Mouse (Mus musculus): ENCODE results near the gene Tcf12. TPM values are rescaled to one million over a fixed set of nuclear protein-coding genes. Genes with fewer than 3 reads are reported as not detected.

The Tcf12 gene
- polyA plus RNA-seq, 1 experiment from 2014 or later, result 9.9 TPM

DNA sequence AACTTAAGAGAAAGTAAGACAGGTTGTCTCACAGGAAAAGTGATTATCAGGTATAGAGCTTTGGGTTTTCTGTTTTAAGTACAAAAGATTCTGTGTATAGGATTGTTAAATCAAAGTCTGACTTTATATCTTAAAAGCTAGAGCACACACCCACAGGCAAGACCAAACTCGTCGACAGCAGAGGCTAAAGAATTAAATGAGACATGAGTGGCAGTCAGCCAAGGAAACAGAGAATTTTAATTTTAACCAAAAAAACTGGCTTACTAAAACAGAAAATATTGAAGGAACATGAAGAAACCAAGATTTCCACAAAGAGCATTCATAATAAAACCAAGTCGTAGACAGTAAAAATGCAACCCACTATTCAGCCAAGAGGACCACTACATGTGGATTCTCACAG, 90.2 kb downstream of the Tcf12 start:
- H3K4me1 ChIP-seq (replicated peaks), result peaks cover 5% of the 10 kb centered on the region
- no peak overlapping the region for H3K4me2 ChIP-seq
- no peak overlapping the region for H3K4me3 ChIP-seq (replicated peaks)
- H3K9ac ChIP-seq, result no peak overlapping the region
- no peaks in the 10 kb centered on the region for H3K36me3 ChIP-seq
- 62% methylated on average over 3 of the region's 3 CpGs for WGBS (ENCODE audit: insufficient replicate concordance)
- H3K9me3 ChIP-seq (replicated peaks), result no peaks in the 10 kb centered on the region
- no peak for DNase-seq
- no peak for ATAC-seq (ENCODE audit: low read depth)
- no peak overlapping the region for H3K27ac ChIP-seq
- H3K27me3 ChIP-seq, result no peaks in the 10 kb centered on the region

DNA sequence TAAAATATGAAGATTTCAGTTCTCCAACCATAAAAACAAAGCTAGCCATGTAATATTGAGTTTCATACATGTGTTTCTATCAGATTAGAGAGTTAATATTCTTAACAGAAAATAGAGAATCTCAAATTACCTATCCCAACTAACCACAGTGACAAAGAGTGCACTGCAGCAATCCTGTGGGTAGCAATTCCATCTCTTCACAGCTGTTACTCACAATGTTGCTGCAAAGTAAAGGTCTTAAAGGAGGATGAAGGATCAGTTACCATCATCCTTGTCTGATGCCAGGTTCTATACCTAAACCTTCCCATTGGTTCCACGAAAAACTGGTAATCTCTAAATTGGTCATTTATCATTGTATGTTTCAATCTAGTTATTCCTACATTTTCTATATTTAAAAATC, 95.7 kb downstream of the Tcf12 start:
- no peak for ATAC-seq (ENCODE audit: low read depth)
- Histone ChIP-seq H3K36me3 (no peaks in the 10 kb centered on the region), H3K4me3 (replicated peaks) (no peak overlapping the region), H3K27ac (no peak overlapping the region), H3K27me3 (no peaks in the 10 kb centered on the region), H3K9me3 (replicated peaks) (no peaks in the 10 kb centered on the region), H3K4me2 (no peak overlapping the region), H3K4me1 (replicated peaks) (peaks cover 33% of the 10 kb centered on the region), H3K9ac (no peak overlapping the region)
- no peak for DNase-seq
- 78% methylated on average over 1 of the region's 1 CpGs for WGBS (ENCODE audit: insufficient replicate concordance)

DNA sequence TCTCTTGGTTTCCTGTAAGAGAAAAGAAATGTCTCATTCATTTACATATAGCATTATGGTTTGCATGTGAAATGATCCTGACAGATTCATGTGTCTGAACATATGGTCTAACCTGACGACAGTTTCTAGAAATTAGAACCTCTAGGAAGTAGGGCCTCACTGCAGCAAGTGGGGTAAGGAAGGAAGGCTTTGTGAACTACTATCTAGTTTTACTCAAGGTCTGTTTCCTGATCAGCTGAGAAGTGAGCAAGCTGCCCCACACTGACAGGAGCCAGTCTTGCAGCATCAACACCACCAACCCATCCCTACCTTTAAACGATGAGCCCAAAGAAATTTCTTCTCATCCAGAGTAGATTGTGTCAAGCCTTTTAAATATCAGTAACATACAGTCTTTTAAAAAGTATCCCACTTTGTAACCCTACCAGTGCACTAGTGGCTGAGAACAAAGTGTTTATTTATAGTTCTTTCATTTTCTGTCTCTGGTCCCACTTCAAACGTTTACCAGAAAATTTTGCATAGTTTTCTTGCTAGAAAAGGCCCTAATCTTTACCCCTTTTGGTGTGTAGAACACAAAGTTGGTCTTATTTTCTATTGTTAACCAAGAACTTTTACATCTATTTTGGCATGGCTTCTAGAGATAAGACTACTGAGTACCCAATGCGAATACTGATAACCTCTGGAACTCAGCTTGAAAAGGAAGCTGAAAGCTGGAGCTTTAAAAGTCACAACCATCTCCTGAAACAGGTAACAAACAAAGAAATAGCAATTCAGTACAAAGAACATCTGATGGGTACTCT, 96.9 kb downstream of the Tcf12 start:
- H3K9me3 ChIP-seq (replicated peaks), result no peaks in the 10 kb centered on the region
- peak overlapping the region; percentile 2 for H3K4me2 ChIP-seq
- H3K4me1 ChIP-seq (replicated peaks), result peaks cover 37% of the 10 kb centered on the region
- DNase-seq (no peak), ATAC-seq (ENCODE audit: low read depth) (peak; percentile 81)
- H3K27me3 ChIP-seq, result no peaks in the 10 kb centered on the region
- H3K4me3 ChIP-seq (replicated peaks), result no peak overlapping the region
- no peak overlapping the region for H3K9ac ChIP-seq
- no peaks in the 10 kb centered on the region for H3K36me3 ChIP-seq
- 18% methylated on average over 4 of the region's 4 CpGs for WGBS (ENCODE audit: insufficient replicate concordance)
- H3K27ac ChIP-seq, result peak overlapping the region; percentile 66

DNA sequence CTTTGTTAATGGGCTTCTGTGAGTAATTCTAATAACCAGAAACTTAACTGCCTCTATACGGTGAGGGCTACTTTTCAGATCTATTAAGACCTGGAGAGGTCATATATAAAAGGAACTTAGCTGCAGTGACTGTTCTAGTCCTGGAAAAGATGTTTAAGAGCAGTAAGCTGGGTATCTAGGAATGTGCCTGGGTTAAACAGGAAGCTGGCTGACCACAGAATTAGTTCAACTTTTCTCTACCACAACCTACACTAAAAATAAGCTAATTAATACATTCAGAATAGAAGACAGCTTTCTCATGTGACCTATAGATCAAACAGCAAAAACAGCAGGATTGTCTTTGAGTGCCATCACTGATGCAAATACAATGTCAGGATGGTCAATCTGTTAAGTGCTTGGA, 98.1 kb downstream of the Tcf12 start:
- Histone ChIP-seq H3K4me3 (replicated peaks) (no peak overlapping the region), H3K27ac (no peak overlapping the region), H3K4me2 (no peak overlapping the region), H3K36me3 (no peaks in the 10 kb centered on the region), H3K27me3 (no peaks in the 10 kb centered on the region), H3K9me3 (replicated peaks) (no peaks in the 10 kb centered on the region), H3K9ac (no peak overlapping the region), H3K4me1 (replicated peaks) (peaks cover 43% of the 10 kb centered on the region)
- ATAC-seq (ENCODE audit: low read depth) (no peak), DNase-seq (no peak)
- 39% methylated on average over 1 of the region's 1 CpGs for WGBS (ENCODE audit: insufficient replicate concordance)

DNA sequence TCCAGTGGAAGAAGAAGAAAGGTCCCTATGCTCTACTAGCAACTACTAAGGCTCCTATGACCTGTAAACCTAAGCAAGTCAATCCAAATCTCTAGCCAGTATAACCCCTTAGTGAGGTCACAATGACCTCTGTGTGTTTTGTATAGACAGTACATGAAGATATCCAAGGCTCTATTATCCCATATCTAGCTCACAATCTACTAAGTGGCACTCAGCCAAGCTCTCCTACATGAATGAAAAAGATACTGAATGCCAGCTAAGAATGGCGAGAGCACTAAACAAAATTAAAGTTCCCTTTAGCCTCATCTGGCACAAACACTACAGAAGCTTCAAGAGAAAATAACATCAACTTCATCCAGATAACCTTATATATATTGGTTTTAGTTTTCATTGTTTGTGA, 103.0 kb downstream of the Tcf12 start:
- Histone ChIP-seq H3K9ac (no peak overlapping the region), H3K27ac (no peak overlapping the region), H3K9me3 (replicated peaks) (no peaks in the 10 kb centered on the region), H3K4me2 (no peak overlapping the region), H3K4me3 (replicated peaks) (no peak overlapping the region), H3K27me3 (no peaks in the 10 kb centered on the region), H3K36me3 (no peaks in the 10 kb centered on the region), H3K4me1 (replicated peaks) (peaks cover 27% of the 10 kb centered on the region)
- DNase-seq (no peak), ATAC-seq (ENCODE audit: low read depth) (no peak)
- WGBS (ENCODE audit: insufficient replicate concordance), result 76% methylated on average over 1 of the region's 1 CpGs

DNA sequence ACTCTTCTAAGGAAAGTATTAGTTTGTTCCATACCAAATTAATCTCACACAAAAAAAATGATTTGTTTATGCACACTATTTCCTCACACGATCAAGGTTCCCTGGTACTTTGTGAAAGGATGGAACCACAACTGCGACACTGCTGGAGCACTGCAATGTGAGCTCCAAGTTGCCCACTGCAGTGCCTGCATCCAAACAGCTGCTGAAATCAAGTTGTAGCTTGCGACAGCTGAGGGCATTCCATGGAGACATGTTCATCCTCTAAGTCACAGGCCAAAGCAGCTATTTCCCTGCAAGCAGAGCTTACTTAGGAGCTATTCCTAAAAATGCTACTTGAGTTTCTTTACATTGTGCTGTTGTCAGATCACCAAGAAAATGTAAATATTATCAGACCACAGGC, 120.5 kb downstream of the Tcf12 start:
- Histone ChIP-seq H3K4me3 (replicated peaks) (no peak overlapping the region), H3K9ac (no peak overlapping the region), H3K4me1 (replicated peaks) (0 out of 2 replicates have a peak, but pooled peaks cover 4% of the 10 kb centered on the region), H3K27me3 (no peaks in the 10 kb centered on the region), H3K4me2 (no peak overlapping the region), H3K9me3 (replicated peaks) (no peaks in the 10 kb centered on the region), H3K36me3 (no peaks in the 10 kb centered on the region), H3K27ac (no peak overlapping the region)
- DNase-seq, result no peak
- ATAC-seq (ENCODE audit: low read depth), result no peak
- WGBS (ENCODE audit: insufficient replicate concordance), result 82% methylated on average over 3 of the region's 3 CpGs

DNA sequence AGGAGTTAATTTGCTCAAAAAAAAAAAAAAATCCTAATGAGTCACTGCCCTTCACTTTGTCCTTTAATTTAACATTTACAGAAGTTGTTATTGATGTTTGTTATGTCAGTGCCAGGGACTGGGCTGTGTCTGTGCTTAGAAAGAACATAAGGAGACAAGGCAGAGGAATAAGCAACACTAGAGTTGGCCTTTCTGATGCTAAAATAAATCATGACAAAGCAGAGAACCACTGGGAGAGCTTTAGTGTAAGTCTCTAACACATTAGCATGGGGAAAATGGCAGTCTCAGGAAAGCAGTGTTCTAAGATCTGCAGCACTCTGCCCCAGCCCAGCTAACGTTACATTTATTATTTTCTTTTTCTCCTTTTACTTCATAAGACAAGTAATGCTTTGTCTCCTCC, 121.3 kb downstream of the Tcf12 start:
- Histone ChIP-seq H3K36me3 (no peaks in the 10 kb centered on the region), H3K9me3 (replicated peaks) (no peaks in the 10 kb centered on the region), H3K27ac (no peak overlapping the region), H3K4me1 (replicated peaks) (peaks cover 9% of the 10 kb centered on the region), H3K27me3 (no peaks in the 10 kb centered on the region), H3K9ac (no peak overlapping the region), H3K4me2 (no peak overlapping the region), H3K4me3 (replicated peaks) (no peak overlapping the region)
- ATAC-seq (ENCODE audit: low read depth) (no peak), DNase-seq (no peak)
- 85% methylated on average over 1 of the region's 1 CpGs for WGBS (ENCODE audit: insufficient replicate concordance)

DNA sequence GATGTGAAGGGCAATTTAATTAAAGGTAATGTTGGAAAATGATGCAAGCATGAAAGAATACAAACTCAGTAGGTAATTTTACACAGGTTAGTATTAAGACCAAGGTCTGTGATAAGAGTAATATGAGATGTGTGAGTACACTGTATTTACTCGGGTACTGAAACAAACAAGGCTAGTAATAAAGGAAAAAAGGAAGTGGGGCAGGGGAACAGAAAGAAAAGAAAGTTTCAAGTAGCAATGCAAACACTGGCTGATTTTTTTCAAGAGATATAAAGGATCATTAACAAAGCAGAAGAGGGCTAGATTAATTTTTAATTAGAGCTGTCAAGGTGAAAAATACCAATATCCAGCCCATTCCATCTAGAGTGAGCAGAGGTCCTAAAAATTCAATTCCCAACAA, 122.0 kb downstream of the Tcf12 start:
- WGBS (ENCODE audit: insufficient replicate concordance), result 27% methylated on average over 1 of the region's 1 CpGs
- no peak overlapping the region for H3K27ac ChIP-seq
- DNase-seq (no peak), ATAC-seq (ENCODE audit: low read depth) (no peak)
- H3K9ac ChIP-seq, result no peak overlapping the region
- H3K36me3 ChIP-seq, result no peaks in the 10 kb centered on the region
- no peak overlapping the region for H3K4me2 ChIP-seq
- no peaks in the 10 kb centered on the region for H3K9me3 ChIP-seq (replicated peaks)
- H3K4me3 ChIP-seq (replicated peaks), result no peak overlapping the region
- no peaks in the 10 kb centered on the region for H3K27me3 ChIP-seq
- H3K4me1 ChIP-seq (replicated peaks), result peaks cover 9% of the 10 kb centered on the region

DNA sequence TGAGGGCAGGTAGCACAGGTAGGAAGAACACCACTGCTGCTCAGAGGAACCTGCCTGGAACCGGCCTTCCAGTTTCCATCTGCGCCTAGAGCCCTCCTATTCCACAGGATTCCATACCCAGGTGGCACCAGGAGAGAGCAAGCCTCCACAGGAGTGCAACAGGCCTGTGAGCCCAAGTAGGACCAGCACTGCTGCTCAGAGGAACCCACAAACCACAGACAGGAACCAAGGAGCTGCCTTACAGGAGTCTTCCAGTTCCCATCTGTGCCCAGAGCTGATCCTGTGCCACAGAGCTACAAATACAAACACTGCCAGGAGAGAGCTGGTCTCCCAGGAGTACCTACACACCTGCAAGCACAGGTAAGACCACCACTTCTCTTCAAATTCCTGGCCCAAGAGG, 125.0 kb downstream of the Tcf12 start:
- no peak overlapping the region for H3K4me3 ChIP-seq (replicated peaks)
- no peaks in the 10 kb centered on the region for H3K36me3 ChIP-seq
- DNase-seq (no peak), ATAC-seq (ENCODE audit: low read depth) (no peak)
- WGBS (ENCODE audit: insufficient replicate concordance), result 74% methylated on average over 2 of the region's 2 CpGs
- H3K9ac ChIP-seq, result no peak overlapping the region
- no peak overlapping the region for H3K27ac ChIP-seq
- H3K9me3 ChIP-seq (replicated peaks), result no peaks in the 10 kb centered on the region
- H3K4me1 ChIP-seq (replicated peaks), result peaks cover 11% of the 10 kb centered on the region
- H3K27me3 ChIP-seq, result no peaks in the 10 kb centered on the region
- H3K4me2 ChIP-seq, result no peak overlapping the region

DNA sequence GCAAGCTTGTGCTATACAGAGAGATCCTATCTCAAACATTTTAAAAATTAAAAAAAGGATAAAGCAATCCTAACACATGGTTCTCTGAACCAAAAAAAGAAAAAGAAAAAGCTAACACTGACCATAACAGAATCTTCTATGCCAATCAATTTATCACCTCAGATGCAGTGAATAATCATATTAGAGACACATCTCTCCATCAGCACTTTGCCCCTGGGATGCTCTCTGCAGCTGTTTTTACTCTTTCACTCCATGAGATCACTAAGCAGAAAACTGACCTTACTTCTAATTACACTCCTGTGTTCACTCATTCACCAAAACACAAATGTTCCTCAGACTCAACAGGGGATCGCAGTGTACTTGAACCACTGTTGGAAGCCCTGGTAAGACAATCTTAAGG, 128.8 kb downstream of the Tcf12 start:
- 82% methylated on average over 1 of the region's 1 CpGs for WGBS (ENCODE audit: insufficient replicate concordance)
- no peaks in the 10 kb centered on the region for H3K9me3 ChIP-seq (replicated peaks)
- peaks cover 15% of the 10 kb centered on the region for H3K4me1 ChIP-seq (replicated peaks)
- no peak for ATAC-seq (ENCODE audit: low read depth)
- no peak overlapping the region for H3K4me3 ChIP-seq (replicated peaks)
- H3K36me3 ChIP-seq, result no peaks in the 10 kb centered on the region
- no peak overlapping the region for H3K4me2 ChIP-seq
- H3K27me3 ChIP-seq, result no peaks in the 10 kb centered on the region
- no peak for DNase-seq
- H3K9ac ChIP-seq, result no peak overlapping the region
- H3K27ac ChIP-seq, result no peak overlapping the region

DNA sequence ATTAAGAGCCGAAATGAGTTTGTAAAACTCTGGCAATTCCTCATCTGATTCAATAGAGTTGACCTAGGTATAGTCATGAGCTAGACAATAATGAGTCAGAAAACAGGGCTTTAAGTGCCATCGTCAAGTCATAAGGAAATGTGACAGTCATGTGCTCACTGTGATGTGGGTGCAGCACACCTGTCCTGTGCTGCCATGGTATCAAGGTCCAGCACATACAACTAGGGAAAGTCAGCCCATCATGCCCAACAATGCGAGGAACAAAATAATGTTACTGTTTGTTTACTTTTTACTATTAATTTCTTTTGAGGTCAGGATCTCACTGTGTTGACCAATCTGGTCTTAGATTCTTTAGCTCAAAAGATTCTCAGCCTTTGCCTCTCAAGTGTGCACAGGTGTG, 130.6 kb downstream of the Tcf12 start:
- no peaks in the 10 kb centered on the region for H3K27me3 ChIP-seq
- no peaks in the 10 kb centered on the region for H3K9me3 ChIP-seq (replicated peaks)
- no peak overlapping the region for H3K27ac ChIP-seq
- DNase-seq, result no peak
- WGBS (ENCODE audit: insufficient replicate concordance), result 78% methylated on average over 3 of the region's 3 CpGs
- H3K36me3 ChIP-seq, result no peaks in the 10 kb centered on the region
- H3K9ac ChIP-seq, result no peak overlapping the region
- H3K4me2 ChIP-seq, result no peak overlapping the region
- ATAC-seq (ENCODE audit: low read depth), result no peak
- H3K4me3 ChIP-seq (replicated peaks), result no peak overlapping the region
- peaks cover 18% of the 10 kb centered on the region for H3K4me1 ChIP-seq (replicated peaks)

DNA sequence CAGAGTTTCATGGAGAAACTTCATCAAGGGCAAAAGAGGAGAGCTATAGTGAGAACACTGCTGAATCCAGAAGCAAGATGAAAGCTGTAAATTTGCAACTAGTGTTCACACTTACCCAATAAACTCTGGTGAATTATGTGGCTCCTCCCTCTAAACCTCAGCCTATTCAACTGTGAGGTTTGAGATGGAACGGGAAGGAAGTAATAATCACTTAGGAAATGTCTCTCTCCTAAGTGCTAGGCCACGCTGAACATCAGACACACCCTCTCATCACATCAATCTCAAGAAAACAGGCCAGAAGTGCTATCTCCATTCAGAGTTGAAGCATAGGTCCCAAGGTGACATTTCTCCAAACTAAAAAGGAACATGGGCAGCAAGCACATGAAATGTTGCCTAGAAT, 131.1 kb downstream of the Tcf12 start:
- 7% methylated on average over 2 of the region's 2 CpGs for WGBS (ENCODE audit: insufficient replicate concordance)
- Histone ChIP-seq H3K27me3 (no peaks in the 10 kb centered on the region), H3K4me2 (no peak overlapping the region), H3K4me1 (replicated peaks) (peaks cover 17% of the 10 kb centered on the region), H3K36me3 (no peaks in the 10 kb centered on the region), H3K27ac (no peak overlapping the region), H3K4me3 (replicated peaks) (no peak overlapping the region), H3K9me3 (replicated peaks) (no peaks in the 10 kb centered on the region), H3K9ac (no peak overlapping the region)
- DNase-seq (no peak), ATAC-seq (ENCODE audit: low read depth) (no peak)
